Mouse (Mus musculus) embryonic facial prominence, embryonic 14.5 days (tissue): ENCODE data around the gene Ablim1. TPM values are rescaled to one million over a fixed set of nuclear protein-coding genes. Genes with fewer than 3 reads are reported as not detected.

Experiments used
- ATAC-seq: fragments of 200-750 bp; cut with Nextera tagmentation; 2 replicates; pipeline ENCODE4 v1.8.0; 2017; ENCODE audit warnings: low read depth, moderate number of reproducible peaks, moderate TSS enrichment
- DNase-seq: peaks from one replicate; pipeline ENCODE4 v3.0.0-alpha.2; 2015; ENCODE audit warnings: low spot score
- H3K27ac ChIP-seq: fragments of 300-500 bp; sonication (generic); replicated peaks from 2 replicates; pipeline ENCODE4 v1.5.1; 2014; ENCODE audit warnings: low read depth, mild to moderate bottlenecking, low read length, moderate library complexity
- H3K27me3 ChIP-seq: fragments of 300-500 bp; sonication (generic); replicated peaks from 2 replicates; pipeline ENCODE4 v1.6.1; 2014; ENCODE audit warnings: low read length; ENCODE audit not compliant: control insufficient read depth, insufficient read depth
- H3K36me3 ChIP-seq: fragments of 300-500 bp; sonication (generic); 2 replicates; pipeline ENCODE4 v1.6.1; 2014; ENCODE audit warnings: low read length, mixed read lengths; ENCODE audit not compliant: control insufficient read depth, insufficient read depth
- H3K4me1 ChIP-seq: fragments of 300-500 bp; sonication (generic); 2 replicates; pipeline ENCODE4 v1.6.1; 2014; ENCODE audit warnings: antibody characterized with exemption, low read length; ENCODE audit not compliant: control insufficient read depth, insufficient read depth
- H3K4me2 ChIP-seq: fragments of 300-500 bp; sonication (generic); 2 replicates; pipeline ENCODE4 v1.6.1; 2014; ENCODE audit warnings: low read depth, mild to moderate bottlenecking, low read length, moderate library complexity, mixed read lengths
- H3K4me3 ChIP-seq: fragments of 300-500 bp; sonication (generic); 2 replicates; pipeline ENCODE4 v1.5.1; 2014; ENCODE audit warnings: low read depth, mild to moderate bottlenecking, low read length
- H3K9ac ChIP-seq: fragments of 300-500 bp; sonication (generic); 2 replicates; pipeline ENCODE4 v1.6.1; 2014; ENCODE audit warnings: low read depth, mild to moderate bottlenecking, low read length, moderate library complexity, mixed read lengths
- H3K9me3 ChIP-seq: fragments of 300-500 bp; sonication (generic); 2 replicates; pipeline ENCODE4 v1.6.1; 2016; ENCODE audit warnings: low read length; ENCODE audit not compliant: control insufficient read depth
- WGBS: fragments of 180-500 bp; shearing (Covaris S2); extraction: QIAGEN DNeasy Blood & Tissue Kit; methylation state at CpG from one replicate; pipeline ENCODE4 v1.1.7; 2014; 5-methylcytosine and 5-hydroxymethylcytosine counted together
- polyA plus RNA-seq: library from polyadenylated mRNA; unstranded; fragments of >200 nt; fragmentation: Nextera tagmentation; extraction: Ambion mirVana; gene quantifications from 2 replicates; pipeline ENCODE4 v1.2.1, GENCODE M21; 2014

Ablim1 gene
- polyA plus RNA-seq, 1 experiment from 2014 or later = 49.3 TPM

DNA sequence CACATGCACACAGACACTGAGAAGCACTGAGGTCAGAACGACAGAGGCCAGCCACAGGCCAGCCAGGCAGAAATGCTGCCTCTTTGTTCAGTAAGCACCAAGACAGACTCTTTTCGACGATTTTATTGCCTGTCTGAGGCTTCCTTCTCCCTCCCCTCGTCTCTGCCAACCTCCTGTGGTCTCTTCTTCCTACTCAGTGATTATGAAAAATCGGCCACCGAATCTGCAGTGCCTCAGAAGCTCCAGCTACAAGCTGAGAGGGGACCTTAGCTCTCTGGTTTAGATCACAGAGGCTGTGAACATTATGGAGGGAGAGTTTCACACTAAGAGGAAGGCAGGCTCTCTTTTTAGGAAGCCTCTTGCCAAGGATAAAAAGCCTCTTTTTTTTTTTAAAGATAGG, 167.0 kb downstream of the Ablim1 start:
- H3K9me3 ChIP-seq = no peaks in the 10 kb centered on the region
- H3K4me1 ChIP-seq = peaks cover 10% of the 10 kb centered on the region
- whole genome bisulfite sequencing = 29% methylated on average over 6 of the region's 6 CpGs
- no peak overlapping the region for H3K27ac ChIP-seq
- H3K36me3 ChIP-seq = no peaks in the 10 kb centered on the region
- no peak for DNase-seq
- no peaks in the 10 kb centered on the region for H3K27me3 ChIP-seq
- no peak overlapping the region for H3K9ac ChIP-seq
- no peak for ATAC-seq
- no peak overlapping the region for H3K4me3 ChIP-seq
- H3K4me2 ChIP-seq = no peak overlapping the region

DNA sequence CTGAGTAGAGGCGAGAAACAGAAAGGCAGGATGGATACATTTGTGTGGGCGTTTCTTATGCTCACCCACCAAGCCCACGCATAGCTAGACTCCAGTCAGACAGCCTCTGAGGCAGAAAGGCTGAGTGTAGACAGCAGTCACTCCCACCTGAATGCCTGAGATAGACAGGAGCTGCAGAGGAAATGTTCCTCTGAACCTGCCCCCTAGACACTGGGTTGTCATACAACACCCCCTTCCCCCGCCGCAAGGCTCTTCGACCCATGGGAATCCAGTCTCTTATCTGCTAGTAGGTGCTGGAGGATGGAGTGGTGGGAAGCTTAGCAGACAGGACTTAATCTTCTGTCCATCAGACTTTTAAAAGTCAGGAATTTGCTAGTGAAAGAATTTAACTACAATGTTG, 167.8 kb downstream of the Ablim1 start:
- Histone ChIP-seq H3K4me2 (no peak overlapping the region), H3K27ac (no peak overlapping the region), H3K4me1 (0 out of 2 replicates have a peak, but pooled peaks cover 4% of the 10 kb centered on the region), H3K9me3 (no peaks in the 10 kb centered on the region), H3K4me3 (no peak overlapping the region), H3K36me3 (no peaks in the 10 kb centered on the region), H3K9ac (no peak overlapping the region), H3K27me3 (no peaks in the 10 kb centered on the region)
- DNase-seq (no peak), ATAC-seq (no peak)
- 61% methylated on average over 6 of the region's 6 CpGs for WGBS

DNA sequence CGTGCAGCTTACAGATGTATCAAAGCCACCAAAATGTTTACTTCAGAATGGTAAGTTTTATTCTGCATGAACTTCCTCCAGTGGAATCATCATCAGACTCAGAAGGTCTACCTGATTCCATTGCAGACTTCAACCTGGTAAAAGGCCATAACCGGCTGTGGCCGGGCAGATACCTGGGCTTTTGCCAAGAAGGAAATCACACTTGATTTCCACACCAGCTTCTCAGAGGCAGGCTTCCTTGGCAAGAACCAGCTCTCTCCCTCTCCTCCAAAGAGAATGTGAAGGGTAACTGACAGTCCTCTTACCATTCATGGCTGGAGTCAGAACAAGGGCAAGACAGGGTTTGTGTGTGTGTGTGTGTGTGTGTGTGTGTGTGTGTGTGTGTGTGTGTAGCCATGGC, 171.1 kb downstream of the Ablim1 start:
- DNase-seq (no peak), ATAC-seq (no peak)
- Histone ChIP-seq H3K27me3 (no peaks in the 10 kb centered on the region), H3K27ac (no peak overlapping the region), H3K4me1 (no peaks in the 10 kb centered on the region), H3K4me2 (no peak overlapping the region), H3K9ac (no peak overlapping the region), H3K9me3 (no peaks in the 10 kb centered on the region), H3K4me3 (no peak overlapping the region), H3K36me3 (no peaks in the 10 kb centered on the region)
- 72% methylated on average over 3 of the region's 3 CpGs for WGBS

DNA sequence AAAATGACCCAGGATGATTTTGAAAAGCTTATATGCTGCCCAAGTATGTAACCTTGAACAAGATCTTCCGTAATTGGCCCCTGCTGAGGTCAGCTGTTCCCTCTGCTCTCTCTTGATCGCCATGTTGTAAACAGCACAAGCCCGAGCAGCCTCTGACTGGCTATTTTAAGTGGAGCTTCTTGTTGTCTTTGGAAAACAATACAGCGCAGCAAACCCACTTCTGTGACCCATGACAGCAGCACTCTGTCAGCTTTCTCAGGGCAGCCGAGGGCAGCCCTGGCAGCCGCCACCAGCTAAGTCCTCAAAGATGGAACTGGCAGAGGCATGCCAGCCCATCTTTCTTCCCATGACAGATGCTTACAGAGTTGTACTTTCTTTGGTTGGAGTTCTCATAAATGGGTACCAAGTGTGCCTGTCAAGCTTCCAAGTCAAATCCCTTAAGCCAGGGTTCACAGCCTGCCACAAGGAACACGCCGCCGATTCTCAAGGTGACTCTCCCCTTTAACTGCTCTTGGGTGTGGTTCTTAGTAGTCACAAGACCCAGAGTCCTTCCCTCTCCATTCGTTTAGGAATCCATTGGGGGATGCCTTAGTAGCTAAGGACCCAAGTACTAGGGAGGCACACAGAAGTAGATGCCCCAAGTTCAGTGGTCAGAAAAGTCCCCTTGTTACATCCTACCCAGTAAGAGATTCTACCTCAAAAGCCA, 172.8 kb downstream of the Ablim1 start:
- no peaks in the 10 kb centered on the region for H3K27me3 ChIP-seq
- ATAC-seq (no peak), DNase-seq (no peak)
- H3K4me2 ChIP-seq = no peak overlapping the region
- no peaks in the 10 kb centered on the region for H3K9me3 ChIP-seq
- H3K4me1 ChIP-seq = no peaks in the 10 kb centered on the region
- no peak overlapping the region for H3K27ac ChIP-seq
- 73% methylated on average over 10 of the region's 10 CpGs for WGBS
- H3K4me3 ChIP-seq = no peak overlapping the region
- H3K36me3 ChIP-seq = no peaks in the 10 kb centered on the region
- H3K9ac ChIP-seq = no peak overlapping the region

DNA sequence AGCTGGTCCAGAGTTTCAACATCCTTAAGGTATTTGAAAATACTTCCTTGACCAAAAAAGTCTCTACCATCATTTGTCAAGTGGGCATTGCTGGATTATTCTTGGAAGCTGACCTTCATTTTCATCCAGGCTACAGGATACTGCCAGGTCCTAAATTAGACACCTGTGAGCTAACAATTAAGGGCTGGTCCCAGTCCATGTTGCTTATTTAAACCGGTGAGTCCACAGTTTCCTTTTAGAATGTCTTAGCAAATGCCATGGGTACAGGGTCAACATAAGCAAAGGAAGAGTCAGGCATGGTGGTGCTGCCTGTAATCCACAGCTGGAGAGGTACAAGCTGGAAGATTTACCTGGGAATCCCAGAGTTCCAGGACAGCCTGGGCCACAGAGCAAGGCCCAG, 173.8 kb downstream of the Ablim1 start:
- no peaks in the 10 kb centered on the region for H3K9me3 ChIP-seq
- H3K27me3 ChIP-seq = no peaks in the 10 kb centered on the region
- no peak overlapping the region for H3K4me3 ChIP-seq
- H3K9ac ChIP-seq = no peak overlapping the region
- no peaks in the 10 kb centered on the region; the same call in 1 of the 2 replicates for H3K4me1 ChIP-seq
- no peak overlapping the region for H3K4me2 ChIP-seq
- DNase-seq (no peak), ATAC-seq (no peak)
- 59% methylated on average over 1 of the region's 1 CpGs for WGBS
- no peak overlapping the region for H3K27ac ChIP-seq
- H3K36me3 ChIP-seq = no peaks in the 10 kb centered on the region

DNA sequence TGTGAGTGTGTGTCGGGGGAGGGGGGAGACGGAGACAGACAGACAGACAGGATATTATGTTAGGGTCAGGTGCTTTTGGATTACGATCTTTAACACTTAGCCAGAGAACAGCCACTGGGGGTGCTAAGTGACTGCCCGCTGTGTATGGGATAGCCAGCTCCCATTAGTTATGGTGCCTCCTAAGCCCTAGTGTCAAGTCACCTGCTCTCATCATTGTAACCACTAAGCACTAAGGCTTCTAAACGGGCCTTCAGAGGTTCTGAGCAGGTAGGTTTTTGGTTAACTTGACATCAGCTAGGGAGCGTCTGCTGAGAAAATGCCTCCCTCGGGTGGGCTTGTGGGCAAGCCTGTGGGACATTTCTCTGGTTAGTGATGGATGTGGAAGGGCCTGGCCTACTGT, 174.6 kb downstream of the Ablim1 start:
- Histone ChIP-seq H3K4me1 (peaks cover under 1% of the 10 kb centered on the region), H3K9ac (no peak overlapping the region), H3K4me2 (no peak overlapping the region), H3K36me3 (no peaks in the 10 kb centered on the region), H3K27ac (no peak overlapping the region), H3K27me3 (no peaks in the 10 kb centered on the region), H3K9me3 (no peaks in the 10 kb centered on the region), H3K4me3 (no peak overlapping the region)
- DNase-seq = no peak
- 73% methylated on average over 7 of the region's 7 CpGs for WGBS
- no peak for ATAC-seq

DNA sequence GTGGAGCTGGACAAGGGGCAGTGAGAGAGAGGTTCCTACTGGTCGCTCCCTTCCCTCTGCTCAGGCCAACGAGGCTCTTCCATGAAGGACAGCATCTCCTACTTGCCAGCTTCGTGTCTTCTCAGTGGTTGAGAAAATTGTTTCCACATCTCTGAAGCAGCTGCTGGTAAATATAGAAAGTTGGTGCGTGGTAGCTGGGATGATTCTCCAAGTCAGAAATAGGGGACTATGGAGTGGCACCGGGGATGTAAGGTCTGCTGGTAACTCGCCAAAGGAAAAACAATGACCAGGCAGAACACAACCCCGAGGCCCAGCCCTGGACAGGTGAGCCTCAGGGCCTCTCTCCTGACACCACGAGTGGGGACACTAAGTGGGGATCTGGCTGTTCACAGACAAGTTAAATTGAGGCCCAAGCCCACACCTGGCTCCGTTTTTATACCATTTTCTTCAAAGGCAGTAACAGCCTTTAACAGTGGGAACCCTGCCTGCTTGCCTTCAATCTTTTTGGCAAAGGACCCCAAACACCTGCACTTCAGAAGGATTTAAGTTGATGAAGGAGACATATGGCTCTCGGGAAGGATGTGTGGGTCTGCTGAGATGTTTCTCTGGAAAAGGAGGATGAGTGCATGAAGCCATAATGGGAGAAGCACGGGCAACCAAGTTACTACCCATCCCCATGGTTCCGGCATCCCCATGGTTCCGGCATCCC, 175.7 kb downstream of the Ablim1 start:
- H3K27me3 ChIP-seq = no peaks in the 10 kb centered on the region
- no peaks in the 10 kb centered on the region for H3K36me3 ChIP-seq
- no peak overlapping the region for H3K27ac ChIP-seq
- H3K4me2 ChIP-seq = no peak overlapping the region
- no peak overlapping the region for H3K9ac ChIP-seq
- no peaks in the 10 kb centered on the region for H3K9me3 ChIP-seq
- ATAC-seq (no peak), DNase-seq (no peak)
- peaks cover 11% of the 10 kb centered on the region for H3K4me1 ChIP-seq
- WGBS = 61% methylated on average over 13 of the region's 13 CpGs
- H3K4me3 ChIP-seq = no peak overlapping the region

DNA sequence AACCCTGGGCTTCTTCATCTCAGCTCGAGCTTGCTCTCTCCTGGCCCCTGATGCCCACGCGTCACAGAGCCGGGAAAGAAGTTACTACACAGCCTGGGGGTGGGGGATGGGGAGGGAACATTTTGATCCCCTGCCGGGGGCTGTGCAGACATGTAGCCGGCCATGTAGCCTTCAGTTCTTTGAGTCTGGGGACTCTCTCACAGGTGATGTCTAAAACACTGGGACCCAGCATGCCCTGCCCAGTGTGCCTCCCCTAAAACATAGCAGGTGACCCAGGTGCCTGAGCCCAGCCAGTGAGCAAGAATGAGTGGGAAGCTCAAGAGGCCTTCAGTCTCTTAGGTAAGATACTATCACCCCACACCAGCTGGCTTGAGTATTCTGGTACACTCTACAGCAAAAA, 176.2 kb downstream of the Ablim1 start:
- H3K4me1 ChIP-seq = peaks cover 16% of the 10 kb centered on the region
- no peaks in the 10 kb centered on the region for H3K36me3 ChIP-seq
- no peaks in the 10 kb centered on the region for H3K9me3 ChIP-seq
- ATAC-seq (no peak), DNase-seq (no peak)
- no peak overlapping the region for H3K4me2 ChIP-seq
- H3K4me3 ChIP-seq = no peak overlapping the region
- no peak overlapping the region for H3K9ac ChIP-seq
- WGBS = 74% methylated on average over 6 of the region's 6 CpGs
- no peaks in the 10 kb centered on the region for H3K27me3 ChIP-seq
- no peak overlapping the region for H3K27ac ChIP-seq

DNA sequence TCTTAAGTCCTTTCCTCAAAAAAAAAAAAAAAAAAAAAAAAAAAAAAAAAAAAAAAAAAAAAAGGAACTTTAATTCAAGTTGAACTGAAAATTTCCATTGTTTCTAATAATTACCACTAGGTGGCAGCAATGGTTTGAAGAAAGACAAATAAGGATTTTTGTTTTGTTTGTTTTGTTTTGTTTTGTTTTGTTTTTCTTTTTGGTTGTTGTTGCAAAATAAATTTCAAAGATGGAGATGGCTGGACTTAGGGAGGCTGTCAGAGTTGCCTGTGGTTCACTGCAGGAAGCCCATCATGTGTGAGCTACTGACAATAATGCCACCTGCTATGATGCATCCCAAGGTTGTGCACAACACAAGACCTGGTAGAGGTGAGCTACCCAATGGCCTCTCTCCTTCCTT, 176.7 kb downstream of the Ablim1 start:
- ATAC-seq (no peak), DNase-seq (peak; percentile 56)
- Histone ChIP-seq H3K9me3 (no peaks in the 10 kb centered on the region), H3K27me3 (no peaks in the 10 kb centered on the region), H3K4me1 (peaks cover 16% of the 10 kb centered on the region), H3K36me3 (no peaks in the 10 kb centered on the region), H3K4me3 (no peak overlapping the region), H3K27ac (no peak overlapping the region), H3K4me2 (no peak overlapping the region), H3K9ac (no peak overlapping the region)
